Mouse (Mus musculus) limb, embryonic 13.5 days (tissue): ENCODE measurements around the gene Plcd3. TPM values are rescaled to one million over a fixed set of nuclear protein-coding genes. Genes with fewer than 3 reads are reported as not detected.
A peak's percentile ranks its signal among the peaks of the same experiment; 100 is the strongest.

Source experiments
- ATAC-seq: fragments of 200-750 bp; cut with Nextera tagmentation; 2 replicates; pipeline ENCODE4 v1.8.0; 2017; ENCODE audit warnings: low read depth, moderate number of reproducible peaks, moderate TSS enrichment; ENCODE audit not compliant: low FRiP score
- H3K27ac ChIP-seq: fragments of 300-500 bp; sonication (generic); 2 replicates; pipeline ENCODE4 v1.5.1; 2015; ENCODE audit warnings: inconsistent platforms, mild to moderate bottlenecking, moderate library complexity
- H3K27me3 ChIP-seq: fragments of 300-500 bp; sonication (generic); 2 replicates; pipeline ENCODE4 v1.6.1; 2015; ENCODE audit warnings: mild to moderate bottlenecking, inconsistent platforms
- H3K36me3 ChIP-seq: fragments of 300-500 bp; sonication (generic); 2 replicates; pipeline ENCODE4 v1.6.1; 2015; ENCODE audit warnings: inconsistent platforms, mild to moderate bottlenecking, moderate library complexity
- H3K4me1 ChIP-seq: fragments of 300-500 bp; sonication (generic); 2 replicates; pipeline ENCODE4 v1.6.1; 2015; ENCODE audit warnings: inconsistent platforms
- H3K4me2 ChIP-seq: fragments of 300-500 bp; sonication (generic); replicated peaks from 2 replicates; pipeline ENCODE4 v1.6.1; 2015; ENCODE audit warnings: inconsistent platforms, mild to moderate bottlenecking, moderate library complexity
- H3K4me3 ChIP-seq: fragments of 300-500 bp; sonication (generic); 2 replicates; pipeline ENCODE4 v1.5.1; 2015; ENCODE audit warnings: moderate library complexity, mild to moderate bottlenecking, inconsistent platforms
- H3K9ac ChIP-seq: fragments of 300-500 bp; sonication (generic); 2 replicates; pipeline ENCODE4 v1.6.1; 2015; ENCODE audit warnings: mild to moderate bottlenecking, inconsistent platforms
- H3K9me3 ChIP-seq: fragments of 300-500 bp; sonication (generic); 2 replicates; pipeline ENCODE4 v1.6.1; 2016; ENCODE audit warnings: inconsistent platforms
- WGBS: fragments of 180-500 bp; shearing (Covaris S2); methylation state at CpG from one replicate; pipeline ENCODE4 v1.1.7; 2015; 5-methylcytosine and 5-hydroxymethylcytosine counted together
- polyA plus RNA-seq: library from polyadenylated mRNA; unstranded; fragments of >200 nt; fragmentation: Nextera tagmentation; extraction: Ambion mirVana; gene quantifications from 2 replicates; pipeline ENCODE4 v1.2.1, GENCODE M21; 2015

Plcd3 gene
- polyA plus RNA-seq, 1 experiment from 2014 or later: 4.8 TPM

DNA sequence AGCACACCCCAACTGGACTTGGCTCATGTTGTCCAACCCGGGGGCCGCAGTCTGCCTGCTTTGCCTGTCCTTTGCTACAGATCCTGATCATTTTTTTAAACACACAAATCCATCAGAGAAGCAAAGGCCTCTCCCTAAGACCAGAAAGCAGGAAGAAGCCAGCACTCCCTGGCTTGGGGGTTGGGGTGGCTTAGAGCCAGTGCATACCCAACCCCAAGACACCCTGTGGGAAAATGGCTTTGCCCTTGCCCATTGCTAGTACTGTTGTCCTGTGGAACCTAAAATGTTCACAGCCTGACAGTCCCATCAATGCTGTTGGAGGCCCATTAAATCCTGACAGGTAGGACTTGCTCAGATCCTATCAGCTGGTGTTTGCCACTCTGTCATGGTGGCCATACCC, 31.7 kb downstream of the Plcd3 start:
- Histone ChIP-seq H3K4me1 (peaks cover 1% of the 10 kb centered on the region; the same call in 1 of the 2 replicates), H3K27ac (no peak overlapping the region), H3K4me2 (no peak overlapping the region), H3K9me3 (no peaks in the 10 kb centered on the region), H3K36me3 (peaks cover 69% of the 10 kb centered on the region), H3K27me3 (no peaks in the 10 kb centered on the region), H3K4me3 (no peak overlapping the region), H3K9ac (no peak overlapping the region)
- WGBS: 100% methylated on average over 2 of the region's 2 CpGs
- ATAC-seq: no peak

DNA sequence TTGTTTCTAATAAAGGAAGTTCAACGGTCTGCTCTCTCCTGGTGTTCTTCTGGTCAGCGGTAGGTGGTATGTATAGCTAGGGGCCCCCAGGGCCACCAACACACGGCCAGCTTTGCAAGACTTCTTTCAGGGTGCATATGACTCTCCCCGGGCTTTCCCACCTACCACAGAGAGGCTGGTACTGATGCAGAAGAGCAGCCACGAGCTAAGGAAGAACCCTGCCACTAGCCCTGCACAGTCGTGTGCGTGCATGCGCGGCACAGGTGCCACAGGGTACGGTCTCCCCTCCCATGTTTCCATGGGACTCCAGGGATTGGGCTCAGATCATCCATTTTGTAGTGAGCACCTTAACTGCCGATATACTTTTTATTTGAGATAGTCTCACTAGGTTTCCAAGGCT, 32.6 kb downstream of the Plcd3 start:
- Histone ChIP-seq H3K4me2 (no peak overlapping the region), H3K9me3 (no peaks in the 10 kb centered on the region), H3K36me3 (peaks cover 77% of the 10 kb centered on the region), H3K4me1 (no peaks in the 10 kb centered on the region), H3K9ac (no peak overlapping the region), H3K27me3 (no peaks in the 10 kb centered on the region), H3K4me3 (no peak overlapping the region), H3K27ac (no peak overlapping the region)
- 93% methylated on average over 11 of the region's 11 CpGs for WGBS
- ATAC-seq: no peak

DNA sequence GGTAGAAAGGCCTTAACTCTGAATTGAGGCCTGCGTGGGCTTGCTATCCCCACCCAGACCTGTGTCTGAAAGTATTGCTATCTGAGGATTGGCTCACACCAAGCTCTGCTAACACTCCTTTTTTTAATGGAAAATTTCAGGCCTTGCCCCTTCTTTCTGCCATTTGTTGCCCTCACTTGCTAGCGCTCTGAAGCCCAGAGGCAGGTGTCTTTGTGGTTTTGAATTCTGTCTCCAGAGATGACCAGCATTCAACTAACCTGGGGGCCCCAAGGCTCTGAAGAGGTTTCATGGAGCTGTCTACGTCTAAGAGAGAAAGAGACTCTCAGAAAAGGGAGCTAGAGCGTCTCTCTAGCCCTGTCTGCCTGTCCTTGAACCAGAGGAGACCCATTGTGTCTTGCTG, 33.2 kb downstream of the Plcd3 start:
- no peak for ATAC-seq
- Histone ChIP-seq H3K4me2 (no peak overlapping the region), H3K9ac (no peak overlapping the region), H3K9me3 (no peaks in the 10 kb centered on the region), H3K4me1 (no peaks in the 10 kb centered on the region), H3K4me3 (no peak overlapping the region), H3K27me3 (no peaks in the 10 kb centered on the region), H3K36me3 (peaks cover 83% of the 10 kb centered on the region), H3K27ac (no peak overlapping the region)
- 91% methylated on average over 4 of the region's 4 CpGs for WGBS

DNA sequence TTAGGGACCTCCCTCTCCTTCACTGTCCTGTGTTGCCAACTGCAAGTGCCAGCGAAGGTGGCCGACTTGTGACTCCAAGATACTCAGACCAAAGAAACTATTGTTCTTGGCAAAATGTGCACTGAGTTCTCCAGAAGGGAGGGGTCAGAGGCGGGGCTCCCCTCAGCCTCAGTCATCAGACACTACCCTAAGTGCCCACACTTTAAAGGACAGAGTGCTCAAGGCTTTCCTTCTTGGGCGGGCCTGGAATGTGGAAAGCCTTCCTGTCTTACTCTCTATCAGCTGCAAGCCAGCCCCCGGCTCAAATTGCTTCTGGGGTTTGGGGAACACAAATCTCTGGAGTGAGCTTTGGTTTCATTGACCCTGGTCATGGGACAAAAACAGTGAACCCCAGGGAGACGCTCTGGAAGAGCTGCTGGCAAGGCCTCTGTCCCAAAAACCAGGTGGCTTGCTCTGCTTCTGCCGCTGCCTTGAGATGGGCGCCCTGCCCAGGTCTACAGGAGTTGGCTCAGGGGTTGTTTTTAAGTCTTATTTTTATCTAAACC, 33.9 kb downstream of the Plcd3 start:
- H3K27ac ChIP-seq: 0 out of 2 replicates have a peak overlapping the region, but pooled peaks have one; percentile 16
- ATAC-seq: no peak
- no peak overlapping the region for H3K4me3 ChIP-seq
- no peak overlapping the region for H3K9ac ChIP-seq
- peaks cover 88% of the 10 kb centered on the region for H3K36me3 ChIP-seq
- H3K9me3 ChIP-seq: no peaks in the 10 kb centered on the region
- H3K4me2 ChIP-seq: no peak overlapping the region
- no peaks in the 10 kb centered on the region for H3K27me3 ChIP-seq
- 81% methylated on average over 8 of the region's 8 CpGs for WGBS
- H3K4me1 ChIP-seq: no peaks in the 10 kb centered on the region

DNA sequence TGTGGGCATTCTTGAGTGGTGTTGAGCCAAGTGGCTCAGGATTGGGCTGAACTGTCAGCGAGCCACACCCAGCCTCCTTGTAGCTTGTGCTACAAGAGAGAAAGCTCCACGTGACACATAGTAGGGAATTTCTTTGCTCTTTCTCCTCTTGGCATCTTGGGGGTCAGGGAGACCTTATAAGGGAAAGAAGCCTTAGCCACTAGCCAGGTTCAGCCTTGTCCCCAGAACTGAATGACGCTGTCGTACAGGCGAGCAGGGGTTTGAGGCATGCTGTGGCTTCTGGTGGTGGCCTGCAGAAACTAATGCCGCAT, 34.5 kb downstream of the Plcd3 start:
- H3K4me2 ChIP-seq: no peak overlapping the region
- H3K9ac ChIP-seq: no peak overlapping the region
- H3K4me3 ChIP-seq: no peak overlapping the region
- H3K27me3 ChIP-seq: no peaks in the 10 kb centered on the region
- 93% methylated on average over 6 of the region's 6 CpGs for WGBS
- H3K27ac ChIP-seq: 0 out of 2 replicates have a peak overlapping the region, but pooled peaks have one; percentile 16
- peaks cover 92% of the 10 kb centered on the region for H3K36me3 ChIP-seq
- H3K9me3 ChIP-seq: no peaks in the 10 kb centered on the region
- no peak for ATAC-seq
- no peaks in the 10 kb centered on the region for H3K4me1 ChIP-seq

DNA sequence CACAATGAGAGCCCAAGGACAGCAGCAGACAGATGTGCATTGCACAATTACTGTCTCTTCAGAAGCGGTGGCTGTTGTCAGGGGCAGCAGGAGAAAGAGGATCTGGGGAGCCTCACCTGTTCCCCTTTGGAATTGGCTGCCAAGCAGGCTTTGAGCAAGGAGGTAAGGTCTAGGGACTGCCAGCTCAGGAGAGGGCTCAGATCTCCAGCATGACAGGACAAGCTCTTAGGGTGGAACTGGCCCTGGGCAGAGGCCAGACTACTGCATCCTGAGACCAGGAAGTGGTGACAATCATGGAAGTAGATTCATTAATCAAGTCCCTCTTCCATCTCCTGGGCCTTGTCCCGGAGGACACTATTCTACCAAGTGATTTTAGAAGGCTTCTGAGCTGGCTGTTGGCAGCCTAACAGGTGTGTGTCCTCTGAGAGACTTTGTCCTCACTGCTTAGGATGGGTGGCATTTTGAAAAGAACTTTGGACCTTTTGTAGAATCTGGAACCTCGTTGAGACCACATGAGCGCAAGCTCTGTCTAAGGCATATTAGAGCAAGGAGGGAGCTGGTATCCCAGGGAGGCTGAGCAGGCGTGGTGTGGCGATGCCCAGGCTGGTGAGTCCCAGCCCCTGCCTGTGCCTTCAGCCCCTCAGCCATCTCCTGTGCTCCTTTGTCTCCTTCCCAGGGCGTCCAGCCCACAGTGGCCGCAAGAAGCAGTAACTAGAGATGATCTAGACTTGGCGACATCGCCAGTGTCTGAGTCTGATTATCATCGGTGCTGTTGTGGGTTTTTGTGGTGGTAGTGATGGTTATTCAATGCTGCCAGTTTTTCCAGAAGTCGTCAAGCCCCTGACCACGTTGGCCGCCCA, 35.0 kb downstream of the Plcd3 start:
- 93% methylated on average over 14 of the region's 14 CpGs for WGBS

DNA sequence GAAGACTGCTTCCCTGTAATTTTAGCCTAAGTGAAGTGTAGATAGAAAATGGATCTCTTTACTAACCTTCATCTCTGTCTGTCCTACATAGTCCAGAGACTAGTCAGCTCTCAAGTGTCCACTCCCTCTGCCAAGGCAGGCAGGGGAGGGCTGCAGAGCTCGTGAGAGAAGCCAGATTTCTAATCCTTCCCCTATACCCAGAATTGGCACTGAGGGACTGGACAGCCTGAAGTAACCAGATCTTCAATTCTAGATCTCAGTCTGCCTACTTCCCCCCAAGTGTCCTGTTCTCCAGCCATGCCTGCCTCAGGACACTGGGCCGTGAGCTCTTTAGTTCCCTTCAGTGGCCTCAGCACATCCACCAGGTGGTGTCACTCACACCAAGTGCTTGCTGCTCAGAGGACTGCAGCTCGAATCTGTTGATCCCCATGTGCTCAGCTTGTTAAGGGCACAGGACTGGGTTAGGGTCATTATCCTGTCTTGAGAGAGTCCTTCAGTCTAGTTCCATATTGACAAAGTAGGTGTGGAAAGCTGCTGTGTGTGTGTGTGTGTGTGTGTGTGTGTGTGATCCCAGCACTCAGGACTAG, 42.9 kb downstream of the Plcd3 start:
- Histone ChIP-seq H3K36me3 (peaks cover 88% of the 10 kb centered on the region), H3K4me1 (no peaks in the 10 kb centered on the region), H3K27me3 (no peaks in the 10 kb centered on the region), H3K9me3 (no peaks in the 10 kb centered on the region), H3K9ac (no peak overlapping the region), H3K27ac (no peak overlapping the region), H3K4me3 (no peak overlapping the region), H3K4me2 (no peak overlapping the region)
- ATAC-seq: no peak
- 71% methylated on average over 3 of the region's 3 CpGs for WGBS

More for the DNA sequence above, 35.0 kb downstream of the Plcd3 start:
- H3K9ac ChIP-seq: no peak overlapping the region
- no peak overlapping the region for H3K4me2 ChIP-seq
- no peaks in the 10 kb centered on the region for H3K27me3 ChIP-seq
- H3K4me3 ChIP-seq: no peak overlapping the region
- H3K9me3 ChIP-seq: no peaks in the 10 kb centered on the region
- no peak for ATAC-seq
- no peak overlapping the region; the same call in 1 of the 2 replicates for H3K27ac ChIP-seq
- no peaks in the 10 kb centered on the region for H3K4me1 ChIP-seq
- peaks cover 94% of the 10 kb centered on the region for H3K36me3 ChIP-seq

DNA sequence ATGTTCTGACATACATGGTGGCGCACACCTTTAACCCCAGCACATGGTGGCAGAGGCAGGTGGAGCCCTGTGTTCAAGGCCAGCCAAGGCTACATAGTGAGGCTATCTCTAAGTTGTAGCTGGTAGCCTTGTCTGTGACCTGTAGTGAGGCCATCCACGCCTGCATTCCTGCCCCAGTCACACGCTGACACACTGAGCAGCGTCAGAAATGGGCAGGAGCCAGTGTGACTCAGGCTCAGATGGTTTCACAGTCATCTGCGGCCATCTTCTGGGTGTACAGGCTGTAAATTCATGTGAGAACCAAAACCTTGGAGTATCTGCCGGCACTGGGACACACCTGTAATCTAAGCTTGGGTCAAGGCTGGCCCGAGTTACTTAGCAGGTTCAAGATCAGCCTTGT, 44.8 kb downstream of the Plcd3 start:
- no peak overlapping the region for H3K27ac ChIP-seq
- no peak overlapping the region for H3K9ac ChIP-seq
- ATAC-seq: no peak
- H3K9me3 ChIP-seq: no peaks in the 10 kb centered on the region
- H3K27me3 ChIP-seq: no peaks in the 10 kb centered on the region
- 94% methylated on average over 7 of the region's 7 CpGs for WGBS
- H3K4me2 ChIP-seq: no peak overlapping the region
- no peak overlapping the region for H3K4me3 ChIP-seq
- H3K36me3 ChIP-seq: peaks cover 92% of the 10 kb centered on the region
- H3K4me1 ChIP-seq: no peaks in the 10 kb centered on the region

DNA sequence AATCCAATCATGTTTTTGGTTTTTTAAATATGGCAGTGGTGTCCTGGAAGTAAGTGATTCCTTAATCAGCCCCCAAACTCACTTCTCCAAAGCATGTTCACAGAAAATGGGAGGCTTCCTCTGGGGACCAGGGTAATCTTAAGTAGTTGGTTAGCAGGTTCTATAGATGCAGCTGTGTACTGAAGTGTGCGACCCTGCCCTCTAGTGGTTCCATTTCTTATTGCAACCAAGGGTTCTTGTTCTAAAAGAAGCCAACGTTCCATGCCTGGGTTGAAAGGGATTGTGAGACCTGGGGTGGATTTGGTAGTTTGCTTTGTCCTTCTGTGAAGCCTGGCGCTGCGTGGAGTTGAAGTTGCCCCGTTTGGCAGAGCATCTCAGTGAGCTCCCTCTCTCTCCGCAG, 46.7 kb downstream of the Plcd3 start:
- Histone ChIP-seq H3K4me2 (no peak overlapping the region), H3K4me1 (no peaks in the 10 kb centered on the region), H3K4me3 (no peak overlapping the region), H3K36me3 (peaks cover 91% of the 10 kb centered on the region), H3K9ac (no peak overlapping the region), H3K27me3 (no peaks in the 10 kb centered on the region), H3K27ac (no peak overlapping the region), H3K9me3 (no peaks in the 10 kb centered on the region)
- WGBS: 53% methylated on average over 6 of the region's 6 CpGs
- ATAC-seq: no peak

DNA sequence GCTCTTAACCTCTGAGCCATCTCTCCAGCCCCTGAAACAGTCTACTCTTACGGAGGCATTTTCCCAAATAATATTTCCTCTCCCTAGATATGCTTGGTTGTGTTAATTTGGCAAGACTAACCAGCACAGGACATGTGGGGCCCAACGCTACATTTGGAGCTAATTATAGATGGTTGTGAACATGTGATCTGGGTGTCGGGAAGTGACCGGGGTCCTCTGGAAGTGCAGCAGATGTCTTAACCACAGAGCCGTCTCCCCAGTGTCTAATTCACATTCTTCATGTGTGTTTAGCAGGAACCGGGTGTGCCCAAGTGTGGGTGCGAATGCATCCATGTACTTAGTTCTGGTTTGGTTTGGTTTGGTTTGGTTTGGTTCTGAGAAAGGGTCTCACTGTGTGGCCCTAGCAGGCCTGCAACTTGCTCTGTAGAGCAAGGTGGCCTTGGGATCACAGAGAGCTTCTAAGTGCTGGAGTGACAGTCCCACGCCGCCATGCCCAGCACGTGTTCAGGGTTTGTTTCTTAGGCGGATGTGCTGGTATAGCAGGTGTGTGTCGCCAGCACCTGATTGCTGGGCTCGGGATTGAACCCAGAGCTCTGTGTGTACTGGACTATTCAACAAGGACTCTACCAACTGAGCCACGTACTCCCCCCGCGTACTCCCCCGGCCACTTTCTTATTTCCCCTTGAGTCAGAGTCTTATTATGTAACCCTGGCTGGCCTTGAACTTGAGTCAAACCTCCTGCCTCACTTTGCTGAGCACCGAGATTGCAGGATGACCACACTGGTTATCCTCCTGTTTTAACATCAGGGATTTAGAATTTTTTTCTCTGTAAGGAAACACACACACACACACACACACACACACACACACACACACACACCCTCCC, 48.0 kb downstream of the Plcd3 start:
- H3K36me3 ChIP-seq: peaks cover 80% of the 10 kb centered on the region
- no peaks in the 10 kb centered on the region for H3K4me1 ChIP-seq
- H3K27ac ChIP-seq: no peak overlapping the region
- H3K9me3 ChIP-seq: no peaks in the 10 kb centered on the region
- no peak for ATAC-seq
- H3K9ac ChIP-seq: no peak overlapping the region
- WGBS: 86% methylated on average over 18 of the region's 18 CpGs
- H3K27me3 ChIP-seq: no peaks in the 10 kb centered on the region
- H3K4me2 ChIP-seq: no peak overlapping the region
- no peak overlapping the region for H3K4me3 ChIP-seq

DNA sequence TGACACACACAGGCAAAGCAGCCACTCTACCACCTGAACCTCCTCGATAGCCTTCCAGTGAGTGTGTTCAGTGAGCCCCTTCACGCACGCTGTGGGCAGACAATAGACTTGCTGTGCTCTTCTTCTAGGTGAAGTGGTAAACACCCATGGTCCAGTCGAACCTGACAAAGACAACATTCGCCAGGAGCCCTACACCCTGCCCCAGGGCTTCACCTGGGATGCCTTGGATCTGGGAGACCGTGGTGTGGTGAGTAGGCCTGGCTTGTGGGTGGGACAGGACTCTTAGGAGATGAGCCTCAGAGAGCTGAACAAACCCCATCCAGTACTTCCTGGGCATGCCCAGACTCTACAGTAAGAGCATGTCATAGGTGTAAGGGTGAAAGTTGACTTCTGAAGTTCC, 49.4 kb downstream of the Plcd3 start:
- Histone ChIP-seq H3K4me2 (no peak overlapping the region), H3K9ac (no peak overlapping the region), H3K4me3 (no peak overlapping the region), H3K4me1 (no peaks in the 10 kb centered on the region), H3K27me3 (no peaks in the 10 kb centered on the region), H3K27ac (no peak overlapping the region), H3K36me3 (peaks cover 73% of the 10 kb centered on the region), H3K9me3 (no peaks in the 10 kb centered on the region)
- WGBS: 89% methylated on average over 6 of the region's 6 CpGs
- no peak for ATAC-seq

DNA sequence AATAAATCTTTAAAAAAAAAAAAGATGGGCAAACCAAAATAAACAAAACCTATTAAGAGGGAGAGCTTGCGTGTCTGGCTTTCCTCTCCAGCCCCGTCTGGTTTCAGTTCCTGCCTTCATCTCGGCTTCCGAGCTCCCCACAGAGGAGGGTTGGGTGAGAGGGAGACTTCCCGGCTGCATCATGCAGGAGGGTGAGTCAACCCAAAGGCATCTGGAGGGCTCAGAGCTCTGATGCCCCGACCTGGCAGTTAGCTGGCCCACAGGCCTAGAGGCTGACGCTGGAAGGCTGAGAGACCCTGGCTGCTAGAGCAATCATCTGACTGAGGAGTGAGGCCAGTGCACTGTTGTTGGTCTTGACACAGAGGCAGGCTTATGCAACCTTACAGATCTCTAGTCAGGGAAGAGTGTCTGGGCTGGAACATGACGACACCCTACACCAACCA, 50.2 kb downstream of the Plcd3 start:
- no peak overlapping the region for H3K9ac ChIP-seq
- no peaks in the 10 kb centered on the region for H3K27me3 ChIP-seq
- H3K4me1 ChIP-seq: no peaks in the 10 kb centered on the region
- H3K36me3 ChIP-seq: peaks cover 72% of the 10 kb centered on the region
- no peak overlapping the region for H3K4me3 ChIP-seq
- no peak for ATAC-seq
- H3K4me2 ChIP-seq: no peak overlapping the region
- H3K27ac ChIP-seq: no peak overlapping the region
- H3K9me3 ChIP-seq: no peaks in the 10 kb centered on the region
- 67% methylated on average over 8 of the region's 8 CpGs for WGBS
